Mouse (Mus musculus): Measurements from ENCODE around the gene Nt5c1a.

Nt5c1a gene

GRCm38 (mm10) chr4:123248971-123249567 lies 47.8 kb downstream of the Nt5c1a start:
- no peak for DNase-seq (ENCODE audit: low spot score)

DNA sequence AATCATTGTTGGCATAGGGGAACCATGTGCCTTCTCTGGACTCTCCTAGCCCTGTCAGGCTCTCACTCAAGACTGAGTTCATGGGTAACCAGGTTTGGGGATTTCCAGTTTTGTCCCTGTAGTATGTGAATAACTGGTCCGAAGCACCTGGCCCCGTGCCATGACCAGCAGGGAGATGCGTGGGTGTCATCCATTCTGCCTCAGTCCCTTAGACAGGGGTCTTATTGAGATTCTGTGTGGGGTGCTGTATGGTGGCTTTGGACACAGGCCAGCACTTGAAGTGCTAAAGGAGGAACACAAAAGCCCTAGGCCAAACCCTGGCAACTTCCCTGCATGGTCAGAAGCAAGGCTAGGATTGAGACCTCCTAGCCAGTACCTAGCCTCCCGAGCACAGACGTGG lies 50.9 kb downstream of the Nt5c1a start:
- DNase-seq (ENCODE audit: low spot score): no peak

DNA sequence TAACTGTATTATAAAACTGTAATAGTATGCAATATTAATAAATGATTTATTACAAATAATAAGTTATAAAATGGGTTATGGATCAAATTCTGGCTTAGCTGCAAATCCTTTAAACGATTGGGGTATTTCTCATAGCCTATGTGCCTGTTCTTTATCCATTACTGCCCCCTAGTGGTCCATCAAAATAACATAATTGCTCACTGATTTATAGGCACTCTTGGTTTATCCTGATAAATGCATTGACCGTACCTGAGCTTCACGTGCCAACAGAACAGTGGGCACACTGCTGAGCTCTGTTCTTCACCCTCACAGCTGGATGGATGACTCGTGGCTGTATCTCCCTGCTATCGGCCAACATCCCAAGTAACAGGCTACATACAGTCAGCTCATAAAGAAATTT lies 53.3 kb downstream of the Nt5c1a start:
- DNase-seq (ENCODE audit: low spot score): no peak

GRCm38 (mm10) chr4:123260071-123260746 lies 58.9 kb downstream of the Nt5c1a start:
- DNase-seq (ENCODE audit: low spot score): no peak

GRCm38 (mm10) chr4:123261721-123262401 lies 60.6 kb downstream of the Nt5c1a start, which contains the start of gene Pabpc4:
Gene Pabpc4, plus strand, starts transcription at chr4:123262351.
- no peak for DNase-seq (ENCODE audit: low spot score)
